Mouse (Mus musculus) testis, adult 2 months (tissue): Measurements from ENCODE around the gene Ell.

Source experiments
- CTCF ChIP-seq: fragments of 200-500 bp; IDR thresholded peaks from 2 replicates; pipeline ENCODE4 v1.5.1; 2012; ENCODE audit warnings: low read depth, mild to moderate bottlenecking, inconsistent platforms, low read length, moderate library complexity; ENCODE audit not compliant: control insufficient read depth, insufficient read depth, insufficient replicate concordance
- POLR2A ChIP-seq: fragments of 200-500 bp; IDR thresholded peaks from 2 replicates; pipeline ENCODE4 v1.6.1; 2012; ENCODE audit warnings: low read depth, mild to moderate bottlenecking, inconsistent platforms, low read length, moderate library complexity; ENCODE audit not compliant: control insufficient read depth

DNA sequence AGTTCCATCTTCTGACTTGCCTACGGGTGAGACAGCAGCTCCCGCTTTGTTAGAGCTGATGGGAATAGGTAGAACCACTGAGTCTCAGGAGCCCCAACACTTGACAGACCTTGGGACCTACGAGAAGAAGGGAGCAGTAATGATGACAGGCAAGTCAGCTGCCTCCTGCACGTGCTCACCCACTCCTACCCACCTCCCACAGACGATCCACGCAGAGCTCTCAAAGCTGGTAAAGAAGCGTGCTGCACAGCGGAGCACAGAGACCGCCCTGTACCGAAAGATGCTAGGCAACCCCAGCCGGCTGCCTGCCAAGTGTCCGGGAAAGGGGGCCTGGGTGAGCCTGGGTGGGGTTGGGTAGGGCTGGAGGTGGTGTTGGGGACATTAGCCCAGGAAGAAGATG is 5.0 kb upstream of the Ell start:
- TF ChIP-seq POLR2A (no peak), CTCF (no peak)
